Mouse (Mus musculus): ENCODE data around the gene C1qtnf9. TPM values are rescaled to one million over a fixed set of nuclear protein-coding genes. Genes with fewer than 3 reads are reported as not detected.

Gene C1qtnf9
- polyA plus RNA-seq, 1 experiment, result not detected

DNA sequence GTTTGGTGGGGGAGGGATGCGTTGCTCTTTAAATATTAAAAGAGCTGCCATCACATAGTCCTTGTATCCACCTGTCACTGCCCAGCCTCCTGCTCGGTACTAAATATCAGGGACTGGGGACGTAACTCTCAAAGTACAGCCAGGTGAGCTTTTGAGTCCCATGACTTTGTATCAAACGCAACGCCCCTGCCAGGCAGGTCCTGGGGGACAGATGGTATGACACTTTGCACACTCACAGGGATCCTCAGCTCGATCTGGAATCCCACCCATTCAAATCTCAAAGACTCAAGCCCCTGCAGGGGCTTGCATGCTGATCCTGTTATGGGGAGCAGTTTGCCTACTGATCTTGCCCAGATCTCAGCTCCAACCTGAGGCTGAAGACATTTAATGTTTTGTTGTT, 2.7 kb downstream of the C1qtnf9 start:
- Histone ChIP-seq H3K4me1 (ENCODE audit: control insufficient read depth, insufficient read depth, low read length) (peaks cover 5% of the 10 kb centered on the region; the same call in 1 of the 2 replicates), H3K4me3 (ENCODE audit: insufficient read depth, low read depth, low read length) (no peak overlapping the region), H3K27ac (ENCODE audit: insufficient read depth, low read depth, low read length) (no peak overlapping the region)
- WGBS, result 77% methylated on average over 6 of the region's 6 CpGs
- TF ChIP-seq CTCF (IDR thresholded peaks at IDR 0.05; ENCODE audit: insufficient read depth, low read depth, low read length), result no peak
- no peak for TF ChIP-seq POLR2A (IDR thresholded peaks at IDR 0.05; ENCODE audit: insufficient read depth, low read depth, low read length)

DNA sequence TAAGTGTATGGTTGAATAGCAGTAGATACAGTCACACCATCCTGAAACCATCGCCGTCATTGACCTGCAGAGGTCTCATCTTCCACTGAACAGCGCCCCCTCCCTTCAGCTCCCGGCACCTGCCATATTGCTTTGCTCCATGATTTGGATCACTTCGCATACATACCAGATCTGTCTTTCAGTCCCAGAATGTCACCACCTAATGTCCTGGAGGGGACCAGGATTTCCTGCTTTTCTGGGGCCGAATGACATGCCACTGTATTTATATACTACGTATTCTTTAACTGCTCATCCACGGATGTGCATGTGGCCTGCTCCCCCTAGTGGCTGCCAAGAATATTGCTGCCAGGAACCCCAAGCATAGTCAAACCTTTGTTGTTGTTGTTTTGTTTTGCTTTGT, 3.1 kb downstream of the C1qtnf9 start:
- TF ChIP-seq POLR2A (IDR thresholded peaks at IDR 0.05; ENCODE audit: insufficient read depth, low read depth, low read length) (no peak), CTCF (IDR thresholded peaks at IDR 0.05; ENCODE audit: insufficient read depth, low read depth, low read length) (peak; percentile 97)
- peak overlapping the region; percentile 38 for H3K4me3 ChIP-seq (ENCODE audit: insufficient read depth, low read depth, low read length)
- WGBS, result 1% methylated on average over 8 of the region's 8 CpGs
- H3K4me1 ChIP-seq (ENCODE audit: control insufficient read depth, insufficient read depth, low read length), result peaks cover 5% of the 10 kb centered on the region; the same call in 1 of the 2 replicates
- no peak overlapping the region for H3K27ac ChIP-seq (ENCODE audit: insufficient read depth, low read depth, low read length)

DNA sequence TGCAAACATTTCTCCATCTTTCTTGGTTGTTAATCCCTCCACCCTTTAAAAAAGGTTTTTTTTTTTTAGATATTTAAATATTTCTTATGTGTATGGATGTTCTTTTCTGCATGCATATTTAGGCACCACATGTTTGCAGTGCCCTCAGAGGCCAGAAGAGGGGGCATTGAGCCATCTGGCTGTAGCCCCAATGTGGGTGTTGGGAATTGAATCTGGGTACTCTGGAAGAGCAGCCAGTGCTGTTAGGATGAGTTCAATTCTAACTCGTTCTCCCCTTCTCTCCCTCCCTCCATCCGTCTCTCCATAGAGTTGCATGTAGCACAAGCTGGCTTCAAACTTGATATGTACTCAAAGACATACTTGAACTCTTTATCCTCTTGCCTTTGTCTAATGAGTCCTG, 5.5 kb downstream of the C1qtnf9 start:
- no peak overlapping the region for H3K4me3 ChIP-seq (ENCODE audit: insufficient read depth, low read depth, low read length)
- TF ChIP-seq POLR2A (IDR thresholded peaks at IDR 0.05; ENCODE audit: insufficient read depth, low read depth, low read length), result no peak
- TF ChIP-seq CTCF (IDR thresholded peaks at IDR 0.05; ENCODE audit: insufficient read depth, low read depth, low read length), result no peak
- H3K4me1 ChIP-seq (ENCODE audit: control insufficient read depth, insufficient read depth, low read length), result peaks cover 5% of the 10 kb centered on the region; the same call in 1 of the 2 replicates
- WGBS, result 81% methylated on average over 2 of the region's 2 CpGs
- H3K27ac ChIP-seq (ENCODE audit: insufficient read depth, low read depth, low read length), result no peak overlapping the region

DNA sequence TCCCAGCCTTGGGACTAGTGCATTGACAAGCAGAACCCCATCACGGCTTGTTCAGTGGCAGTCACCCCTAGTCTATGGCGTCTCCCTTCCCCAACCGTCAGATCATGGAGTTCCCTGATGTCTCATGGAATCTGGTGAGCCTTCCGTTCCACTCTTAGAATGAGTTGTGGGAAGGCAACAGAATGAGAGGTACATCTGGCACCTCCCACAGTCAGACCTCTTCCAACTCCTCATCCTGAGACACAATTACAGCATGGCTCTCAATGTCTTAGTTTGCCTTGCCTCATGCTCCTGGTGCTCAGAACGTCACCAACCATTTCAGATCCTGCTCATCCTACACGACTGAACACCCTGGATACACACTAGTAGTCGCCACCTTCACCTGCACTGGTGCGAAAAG, 8.6 kb downstream of the C1qtnf9 start:
- no peak overlapping the region for H3K27ac ChIP-seq (ENCODE audit: insufficient read depth, low read depth, low read length)
- WGBS, result 92% methylated on average over 8 of the region's 8 CpGs
- TF ChIP-seq POLR2A (IDR thresholded peaks at IDR 0.05; ENCODE audit: insufficient read depth, low read depth, low read length), result no peak
- TF ChIP-seq CTCF (IDR thresholded peaks at IDR 0.05; ENCODE audit: insufficient read depth, low read depth, low read length), result no peak
- H3K4me1 ChIP-seq (ENCODE audit: control insufficient read depth, insufficient read depth, low read length), result no peaks in the 10 kb centered on the region
- H3K4me3 ChIP-seq (ENCODE audit: insufficient read depth, low read depth, low read length), result no peak overlapping the region

DNA sequence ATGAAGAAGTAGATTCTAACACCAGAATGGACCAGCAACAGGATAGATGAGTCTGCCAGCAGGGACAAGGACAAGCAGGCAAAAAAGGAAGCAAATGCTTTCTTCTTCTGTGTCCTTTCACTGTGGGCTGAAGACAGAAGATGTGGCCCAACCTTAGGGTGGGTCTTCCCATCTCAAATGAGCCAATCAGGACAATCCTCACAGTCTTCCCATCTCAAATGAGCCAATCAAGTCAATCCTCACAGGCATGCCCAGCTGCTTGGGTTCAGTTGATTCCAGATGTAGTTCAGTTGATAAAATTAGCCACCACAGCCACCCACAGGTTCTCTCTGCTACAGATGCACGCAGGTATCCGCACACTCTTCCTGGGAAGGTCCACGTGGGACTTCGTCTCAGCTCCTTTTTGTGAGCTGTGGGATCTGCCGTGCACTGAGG, 9.6 kb downstream of the C1qtnf9 start:
- WGBS, result 95% methylated on average over 5 of the region's 5 CpGs

DNA sequence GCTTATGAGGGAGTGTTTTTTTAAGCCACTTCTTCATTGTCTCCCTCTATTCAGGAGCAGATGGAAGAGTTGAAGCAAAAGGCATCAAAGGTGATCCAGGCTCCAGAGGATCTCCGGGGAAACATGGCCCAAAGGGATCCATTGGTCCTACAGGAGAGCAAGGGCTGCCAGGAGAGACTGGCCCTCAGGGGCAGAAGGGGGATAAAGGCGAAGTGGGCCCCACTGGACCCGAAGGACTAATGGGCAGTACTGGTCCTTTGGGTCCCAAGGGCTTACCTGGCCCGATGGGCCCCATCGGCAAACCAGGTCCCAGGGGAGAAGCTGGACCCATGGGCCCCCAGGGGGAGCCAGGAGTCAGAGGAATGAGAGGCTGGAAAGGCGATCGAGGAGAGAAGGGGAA, 11.3 kb downstream of the C1qtnf9 start:
- 94% methylated on average over 7 of the region's 7 CpGs for WGBS
- Histone ChIP-seq H3K27ac (ENCODE audit: insufficient read depth, low read depth, low read length) (no peak overlapping the region), H3K4me3 (ENCODE audit: insufficient read depth, low read depth, low read length) (no peak overlapping the region), H3K4me1 (ENCODE audit: control insufficient read depth, insufficient read depth, low read length) (no peaks in the 10 kb centered on the region)
- TF ChIP-seq CTCF (IDR thresholded peaks at IDR 0.05; ENCODE audit: insufficient read depth, low read depth, low read length), result no peak
- TF ChIP-seq POLR2A (IDR thresholded peaks at IDR 0.05; ENCODE audit: insufficient read depth, low read depth, low read length), result no peak

More for the DNA sequence above, 9.6 kb downstream of the C1qtnf9 start:
- TF ChIP-seq POLR2A (IDR thresholded peaks at IDR 0.05; ENCODE audit: insufficient read depth, low read depth, low read length) (no peak), CTCF (IDR thresholded peaks at IDR 0.05; ENCODE audit: insufficient read depth, low read depth, low read length) (no peak)
- H3K4me1 ChIP-seq (ENCODE audit: control insufficient read depth, insufficient read depth, low read length), result no peaks in the 10 kb centered on the region
- no peak overlapping the region for H3K27ac ChIP-seq (ENCODE audit: insufficient read depth, low read depth, low read length)
- H3K4me3 ChIP-seq (ENCODE audit: insufficient read depth, low read depth, low read length), result no peak overlapping the region

DNA sequence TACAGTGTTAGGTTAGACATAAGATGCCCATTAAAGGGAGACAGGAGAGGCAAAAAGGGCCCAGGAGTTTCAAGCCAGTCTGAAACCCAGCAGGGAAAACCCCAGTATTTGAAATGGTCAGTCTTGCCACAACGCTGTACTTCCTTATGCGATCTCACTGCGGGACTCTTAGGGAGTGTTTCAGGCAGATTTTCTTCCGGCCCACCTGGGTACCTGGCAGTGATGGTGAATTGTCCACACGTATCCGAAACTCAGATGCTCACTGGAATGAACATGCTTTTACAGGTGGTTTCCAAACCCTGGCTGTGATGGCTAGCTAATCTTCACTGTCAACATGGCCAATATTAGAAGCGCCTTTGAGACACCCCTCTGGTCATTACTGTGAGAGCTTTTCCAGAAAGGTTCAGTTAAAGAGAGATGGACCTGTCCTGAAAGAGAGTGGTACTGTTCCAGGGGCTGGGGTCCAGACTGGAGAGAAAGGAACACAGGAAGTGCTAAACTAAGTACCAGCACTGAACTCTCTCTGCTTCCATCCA, 14.3 kb downstream of the C1qtnf9 start:
- TF ChIP-seq CTCF (IDR thresholded peaks at IDR 0.05; ENCODE audit: insufficient read depth, low read depth, low read length) (no peak), POLR2A (IDR thresholded peaks at IDR 0.05; ENCODE audit: insufficient read depth, low read depth, low read length) (no peak)
- 42% methylated on average over 7 of the region's 7 CpGs for WGBS
- Histone ChIP-seq H3K27ac (ENCODE audit: insufficient read depth, low read depth, low read length) (no peak overlapping the region), H3K4me1 (ENCODE audit: control insufficient read depth, insufficient read depth, low read length) (no peaks in the 10 kb centered on the region), H3K4me3 (ENCODE audit: insufficient read depth, low read depth, low read length) (no peak overlapping the region)

DNA sequence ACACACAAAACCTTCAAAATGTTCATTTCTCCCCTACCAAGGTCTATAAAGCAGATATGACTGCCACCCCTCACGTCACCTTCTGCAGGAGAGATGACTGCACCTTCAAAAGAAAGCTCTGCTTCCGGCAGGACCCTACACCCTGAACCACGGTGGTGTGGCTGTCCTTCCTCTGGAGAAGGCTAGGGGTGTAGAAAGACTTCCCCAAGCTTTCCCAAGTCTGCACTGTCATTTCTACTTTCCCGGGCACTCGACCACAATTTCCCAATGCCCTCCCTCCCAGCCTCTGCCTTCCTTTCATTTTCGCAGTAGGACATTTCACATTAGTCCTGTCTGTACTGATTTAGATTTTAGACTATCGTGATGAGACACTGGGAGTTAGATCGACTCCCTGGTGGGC, 15.3 kb downstream of the C1qtnf9 start:
- no peak for TF ChIP-seq CTCF (IDR thresholded peaks at IDR 0.05; ENCODE audit: insufficient read depth, low read depth, low read length)
- no peak for TF ChIP-seq POLR2A (IDR thresholded peaks at IDR 0.05; ENCODE audit: insufficient read depth, low read depth, low read length)
- Histone ChIP-seq H3K4me3 (ENCODE audit: insufficient read depth, low read depth, low read length) (no peak overlapping the region), H3K27ac (ENCODE audit: insufficient read depth, low read depth, low read length) (no peak overlapping the region), H3K4me1 (ENCODE audit: control insufficient read depth, insufficient read depth, low read length) (no peaks in the 10 kb centered on the region)
- WGBS, result 39% methylated on average over 8 of the region's 8 CpGs

DNA sequence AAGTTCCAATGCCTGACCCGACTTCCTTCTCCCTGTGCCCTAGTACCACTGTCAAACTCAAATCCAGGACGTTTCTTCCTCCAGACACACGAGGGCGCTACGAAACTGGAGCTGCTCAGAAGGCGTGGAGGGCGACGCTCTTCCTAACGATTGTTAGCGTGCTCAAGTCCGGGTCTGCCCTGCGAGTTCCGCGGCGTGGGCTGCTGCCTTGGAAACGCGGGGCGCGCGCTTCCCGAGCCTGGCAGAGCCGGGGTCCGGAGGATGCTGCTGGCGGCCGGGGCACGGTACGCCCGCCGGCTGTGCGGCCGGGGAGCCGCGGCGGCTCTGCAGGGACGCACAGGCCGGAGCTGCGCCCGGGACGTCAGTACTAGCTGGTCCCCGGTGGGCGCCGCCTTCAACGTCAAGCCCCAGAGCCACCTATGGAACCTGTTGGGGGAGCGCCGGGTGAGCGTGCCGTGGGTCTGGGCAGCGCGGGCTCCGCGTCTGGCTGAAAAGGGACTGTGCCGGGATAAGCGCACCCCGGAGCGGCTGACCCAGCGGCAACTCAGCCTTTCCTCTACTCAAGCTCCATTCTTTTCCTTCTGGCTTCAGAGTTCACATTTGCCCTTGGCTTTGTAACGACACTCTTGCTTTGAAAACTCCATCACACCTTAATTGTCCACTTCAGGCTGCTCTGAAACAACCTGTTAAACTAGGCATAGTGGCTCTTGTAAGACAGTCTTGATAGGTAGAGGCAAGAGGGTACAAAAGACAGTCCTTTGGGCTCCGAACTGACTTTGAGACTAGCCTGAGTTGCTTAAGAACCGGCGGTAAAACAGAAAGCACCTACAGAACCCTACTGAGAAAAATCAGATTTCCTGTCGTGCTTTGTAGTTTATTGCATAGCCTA, 16.7 kb downstream of the C1qtnf9 start, which contains the start of gene Mipep:
TSS of gene Mipep (plus strand) at position 147 of the 889 bp plus-strand sequence.
- Histone ChIP-seq H3K27ac (ENCODE audit: insufficient read depth, low read depth, low read length) (no peak within 1 kb of the TSS), H3K4me1 (ENCODE audit: control insufficient read depth, insufficient read depth, low read length) (no peaks in the 10 kb centered on the region), H3K4me3 (ENCODE audit: insufficient read depth, low read depth, low read length) (peak within 1 kb of the TSS; percentile 83)
- peak; percentile 77 for TF ChIP-seq CTCF (IDR thresholded peaks at IDR 0.05; ENCODE audit: insufficient read depth, low read depth, low read length)
- peak; percentile 48; the same call in 1 of the 2 replicates for TF ChIP-seq POLR2A (IDR thresholded peaks at IDR 0.05; ENCODE audit: insufficient read depth, low read depth, low read length)
- under 1% methylated on average over 61 of the region's 61 CpGs for WGBS
